Mouse (Mus musculus) G1E (cell line): Measurements from ENCODE around the gene Apoc2.

Source experiments
- CTCF ChIP-seq: IDR thresholded peaks from 2 replicates; pipeline ENCODE4 v1.5.1; 2012; ENCODE audit warnings: low read depth, low read length, inconsistent platforms, mixed read lengths
- GATA1 ChIP-seq: IDR thresholded peaks from 2 replicates; pipeline ENCODE4 v1.6.1; 2012; ENCODE audit warnings: borderline replicate concordance, low read length, inconsistent platforms, mixed read lengths

DNA sequence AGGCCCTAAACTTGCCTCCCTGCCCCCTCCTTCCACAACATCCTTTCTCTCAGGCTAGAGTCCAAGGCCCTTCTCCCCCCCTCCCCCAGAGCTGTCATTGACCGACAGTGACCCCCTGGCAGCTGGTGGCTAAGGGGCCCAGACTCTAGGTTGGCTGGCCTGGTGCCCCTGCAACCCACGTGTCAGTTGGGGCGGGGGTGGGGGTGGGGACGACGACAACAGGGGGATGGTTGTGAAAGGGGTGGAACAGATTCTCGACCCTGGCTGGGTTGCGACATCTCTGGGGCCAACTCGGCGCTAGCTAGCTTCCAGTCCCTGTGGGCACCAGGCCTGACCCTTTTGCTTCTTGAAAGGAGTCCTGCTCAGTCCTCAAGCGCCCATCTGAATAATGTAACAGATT, 15.7 kb upstream of the Apoc2 start:
- TF ChIP-seq CTCF, result no peak
- TF ChIP-seq GATA1, result no peak
